Mouse (Mus musculus) left cerebral cortex, adult 9 months (tissue): Measurements from ENCODE around the gene Syt16.
A peak's percentile ranks its signal among the peaks of the same experiment; 100 is the strongest.

ENCODE experiments used
- DNase-seq, 2 experiments: peaks; one replicate each; pipeline ENCODE4 v3.0.0; 2022; ENCODE audit warnings: low spot score in 2 of 2

Syt16 gene

GRCm38 (mm10) chr12:74303418-74304294, 306.2 kb downstream of the Syt16 start:
- peak in 1 of 2 experiments; percentile 55 for DNase-seq

GRCm38 (mm10) chr12:74312611-74313010, 315.1 kb downstream of the Syt16 start:
- no peak for DNase-seq

GRCm38 (mm10) chr12:74315221-74315620, 317.8 kb downstream of the Syt16 start:
- DNase-seq = no peak

GRCm38 (mm10) chr12:74316344-74316973, 319.0 kb downstream of the Syt16 start, which contains the start of gene Gm11042:
TSS of gene Gm11042 (minus strand) at chr12:74316394.
- DNase-seq = no peak

GRCm38 (mm10) chr12:74316989-74317759, 319.7 kb downstream of the Syt16 start:
- peak; percentile 55 to 73 for DNase-seq

GRCm38 (mm10) chr12:74320318-74320717, 322.9 kb downstream of the Syt16 start:
- DNase-seq = peak in 1 of 2 experiments; percentile 69

GRCm38 (mm10) chr12:74321981-74322380, 324.5 kb downstream of the Syt16 start:
- no peak for DNase-seq
